Mouse (Mus musculus) heart, adult 2 months (tissue): ENCODE measurements around the gene Cep41. TPM values are rescaled to one million over a fixed set of nuclear protein-coding genes. Genes with fewer than 3 reads are reported as not detected.

Experiments used
- DNase-seq, 2 experiments: peaks; one replicate each; pipeline ENCODE4 v3.0.0; 2021
- H3K27ac ChIP-seq: fragments of 200-600 bp; 2 replicates; pipeline ENCODE4 v1.8.1; 2022
- H3K27me3 ChIP-seq: fragments of 200-500 bp; 2 replicates; pipeline ENCODE4 v1.6.1; 2012; ENCODE audit warnings: mild to moderate bottlenecking, low read length, inconsistent platforms, mixed read lengths; ENCODE audit not compliant: control insufficient read depth, insufficient read depth
- H3K36me3 ChIP-seq: fragments of 200-500 bp; 2 replicates; pipeline ENCODE4 v1.6.1; 2012; ENCODE audit warnings: low read length, inconsistent platforms; ENCODE audit not compliant: control insufficient read depth, insufficient read depth
- H3K4me1 ChIP-seq: fragments of 200-500 bp; 2 replicates; pipeline ENCODE4 v1.6.1; 2011; ENCODE audit warnings: low read length; ENCODE audit not compliant: control insufficient read depth, insufficient read depth
- H3K4me3 ChIP-seq: fragments of 200-600 bp; 2 replicates; pipeline ENCODE4 v1.8.1; 2022
- H3K79me2 ChIP-seq: fragments of 200-500 bp; replicated peaks from 2 replicates; pipeline ENCODE4 v1.6.1; 2012; ENCODE audit warnings: mild to moderate bottlenecking, inconsistent platforms, low read length, moderate library complexity, mixed read lengths; ENCODE audit not compliant: control insufficient read depth, insufficient read depth
- H3K9ac ChIP-seq: fragments of 200-500 bp; 2 replicates; pipeline ENCODE4 v1.6.1; 2012; ENCODE audit warnings: low read depth, mild to moderate bottlenecking, control low read depth, inconsistent platforms, low read length, mixed read lengths
- CTCF ChIP-seq: fragments of 200-600 bp; IDR thresholded peaks from 2 replicates; pipeline ENCODE4 v1.8.1; 2022; ENCODE audit warnings: antibody characterized with exemption, mild to moderate bottlenecking, moderate library complexity
- EP300 ChIP-seq: fragments of 200-500 bp; IDR thresholded peaks from 2 replicates; pipeline ENCODE4 v1.6.1; 2011; ENCODE audit warnings: low read depth, low read length, control low read depth; ENCODE audit not compliant: insufficient read depth
- POLR2A ChIP-seq: fragments of 200-500 bp; IDR thresholded peaks from 2 replicates; pipeline ENCODE4 v1.6.1; 2011; ENCODE audit warnings: mild to moderate bottlenecking, low read depth, low read length, control low read depth; ENCODE audit not compliant: insufficient read depth
- WGBS: fragments of 180-500 bp; shearing (Covaris S2); methylation state at CpG from one replicate; pipeline ENCODE4 v1.1.7; 2018; 5-methylcytosine and 5-hydroxymethylcytosine counted together
- intact Hi-C: fragments of 180-260 bp; cut with DNase I; formaldehyde crosslinking; loops from one replicate; pipeline ENCODE4 v1.15.1; 2025
- polyA plus RNA-seq: library from polyadenylated mRNA; depleted of rRNA; stranded (reverse); fragments of >200 nt; gene quantifications from 2 replicates; pipeline ENCODE4 v1.2.3, GENCODE M21; 2012
- total RNA-seq, 2 experiments: library from RNA; stranded (reverse); gene quantifications; 2 replicates each; pipeline ENCODE4 v1.2.3; 2021

The Cep41 gene
- total and polyA plus RNA-seq, 3 experiments, result 1.3 to 1.9 (median 1.4) TPM

GRCm38 (mm10) chr6:30671696-30672095, 21.9 kb downstream of the Cep41 start:
- intact Hi-C loops, result no loop called here
- Histone ChIP-seq H3K4me1 (peaks cover 6% of the 10 kb centered on the region), H3K27me3 (no peaks in the 10 kb centered on the region), H3K9ac (no peak overlapping the region), H3K79me2 (no peaks in the 10 kb centered on the region), H3K36me3 (peaks cover 2% of the 10 kb centered on the region; the same call in 1 of the 2 replicates), H3K4me3 (no peak overlapping the region), H3K27ac (no peak overlapping the region)
- DNase-seq, result no peak
- WGBS, result 91% methylated on average over 5 of the region's 5 CpGs
- no peak for TF ChIP-seq CTCF
- no peak for TF ChIP-seq POLR2A
- no peak for TF ChIP-seq EP300

DNA sequence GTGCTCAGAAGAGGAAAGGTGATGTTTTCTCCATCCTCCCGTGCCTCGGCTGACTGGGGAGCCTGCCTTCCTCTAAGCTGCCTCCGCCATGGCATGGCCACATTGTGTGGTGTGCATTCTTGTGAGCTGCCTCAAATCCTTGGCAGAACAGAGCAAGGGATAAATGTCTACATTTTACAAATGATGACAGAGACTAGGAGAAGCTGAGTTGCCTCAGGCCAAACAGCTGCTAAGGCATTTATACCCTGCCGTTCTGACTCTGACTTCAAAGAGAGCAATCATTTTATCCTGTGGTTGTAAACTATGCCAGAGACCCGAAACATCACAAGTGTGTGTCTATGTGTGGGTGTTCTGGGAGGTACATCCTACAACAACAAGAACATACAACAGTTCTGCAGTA, 26.0 kb downstream of the Cep41 start:
- 53% methylated on average over 5 of the region's 5 CpGs for WGBS
- no peak overlapping the region for H3K4me3 ChIP-seq
- intact Hi-C loops, result no loop called here
- H3K9ac ChIP-seq, result no peak overlapping the region
- no peaks in the 10 kb centered on the region for H3K79me2 ChIP-seq
- H3K4me1 ChIP-seq, result peaks cover 1% of the 10 kb centered on the region
- H3K27ac ChIP-seq, result no peak overlapping the region
- no peak for TF ChIP-seq CTCF
- no peak for TF ChIP-seq POLR2A
- TF ChIP-seq EP300, result no peak
- no peaks in the 10 kb centered on the region for H3K36me3 ChIP-seq
- DNase-seq, result no peak
- no peaks in the 10 kb centered on the region for H3K27me3 ChIP-seq

GRCm38 (mm10) chr6:30666043-30666442, 27.5 kb downstream of the Cep41 start:
- H3K27ac ChIP-seq, result no peak overlapping the region
- intact Hi-C loops, result no loop called here

DNA sequence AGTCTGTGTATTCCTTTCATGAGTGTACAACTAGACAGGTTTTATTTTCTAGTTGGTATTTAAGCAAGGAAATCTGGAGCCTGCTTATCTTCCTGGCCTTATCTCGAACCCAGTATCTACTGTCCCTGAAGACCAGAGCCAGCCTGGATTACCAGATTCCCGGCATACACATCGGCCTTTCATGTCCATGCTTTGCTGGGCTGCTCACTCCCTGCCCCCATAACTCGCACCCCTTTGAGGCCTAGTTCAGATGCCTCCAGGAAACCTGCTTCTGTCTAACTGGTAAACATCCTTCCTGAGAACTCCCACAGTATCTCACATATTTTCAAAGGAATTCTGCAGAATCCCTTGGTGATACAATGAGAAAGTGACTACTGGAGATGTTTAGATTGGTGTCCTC, 28.3 kb downstream of the Cep41 start:
- no peaks in the 10 kb centered on the region for H3K79me2 ChIP-seq
- WGBS, result 36% methylated on average over 4 of the region's 4 CpGs
- intact Hi-C loops, result no loop called here
- no peaks in the 10 kb centered on the region for H3K36me3 ChIP-seq
- no peak overlapping the region for H3K9ac ChIP-seq
- H3K4me1 ChIP-seq, result peaks cover 1% of the 10 kb centered on the region
- TF ChIP-seq EP300 (no peak), CTCF (no peak), POLR2A (no peak)
- no peak for DNase-seq
- H3K27ac ChIP-seq, result no peak overlapping the region
- no peaks in the 10 kb centered on the region for H3K27me3 ChIP-seq
- H3K4me3 ChIP-seq, result no peak overlapping the region

More at GRCm38 (mm10) chr6:30666043-30666442, 27.5 kb downstream of the Cep41 start:
- TF ChIP-seq CTCF (no peak), EP300 (no peak), POLR2A (no peak)
- no peaks in the 10 kb centered on the region for H3K27me3 ChIP-seq
- H3K36me3 ChIP-seq, result no peaks in the 10 kb centered on the region
- no peak for DNase-seq
- WGBS, result 66% methylated on average over 6 of the region's 6 CpGs
- peaks cover 1% of the 10 kb centered on the region for H3K4me1 ChIP-seq
- H3K4me3 ChIP-seq, result no peak overlapping the region
- no peaks in the 10 kb centered on the region for H3K79me2 ChIP-seq
- no peak overlapping the region for H3K9ac ChIP-seq

DNA sequence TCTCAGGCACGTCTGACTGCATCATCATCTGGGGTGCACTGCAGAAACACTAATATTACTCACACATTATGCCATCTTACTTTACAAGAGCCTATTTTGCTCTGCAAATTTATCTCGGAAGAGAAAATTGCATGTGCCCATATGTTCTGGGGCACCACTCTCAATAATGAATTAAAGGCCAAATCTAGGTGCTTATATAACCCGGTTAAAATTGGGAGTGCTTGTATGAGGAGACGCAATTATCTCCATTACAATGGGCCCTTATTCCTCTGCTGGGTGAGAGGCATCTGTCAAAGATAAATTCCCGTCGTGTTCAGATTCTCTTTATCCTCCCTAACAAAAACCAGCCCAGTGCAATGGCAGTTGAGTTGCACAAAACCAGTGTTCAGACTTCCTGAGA, 28.8 kb downstream of the Cep41 start:
- no peak for DNase-seq
- Histone ChIP-seq H3K4me1 (peaks cover 1% of the 10 kb centered on the region), H3K27me3 (no peaks in the 10 kb centered on the region), H3K36me3 (no peaks in the 10 kb centered on the region), H3K27ac (no peak overlapping the region), H3K4me3 (no peak overlapping the region), H3K79me2 (no peaks in the 10 kb centered on the region), H3K9ac (no peak overlapping the region)
- WGBS, result 56% methylated on average over 6 of the region's 6 CpGs
- intact Hi-C loops, result no loop called here
- no peak for TF ChIP-seq EP300
- no peak for TF ChIP-seq POLR2A
- TF ChIP-seq CTCF, result no peak

DNA sequence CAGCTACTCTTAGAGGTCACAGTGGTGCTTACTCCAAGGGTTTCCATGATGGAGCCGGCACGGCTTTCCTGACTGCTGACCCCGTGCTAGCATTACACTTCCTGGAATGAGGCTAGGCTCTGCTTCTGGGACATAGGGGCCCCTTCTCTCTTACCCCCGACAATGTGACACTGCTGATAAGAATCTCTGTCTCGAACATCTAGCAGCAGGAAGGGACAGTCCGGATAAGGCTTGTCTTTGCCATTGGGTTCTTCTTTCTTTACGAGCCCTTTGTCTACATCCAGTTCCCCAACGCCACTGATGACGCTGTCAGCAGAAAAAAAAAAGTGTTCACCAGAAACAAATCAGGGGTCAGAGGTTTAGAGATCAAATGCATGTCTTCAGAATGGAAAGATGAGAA, 34.9 kb downstream of the Cep41 start:
- no peaks in the 10 kb centered on the region for H3K36me3 ChIP-seq
- H3K27me3 ChIP-seq, result no peaks in the 10 kb centered on the region
- intact Hi-C loops, result no loop called here
- no peak for TF ChIP-seq EP300
- no peak for TF ChIP-seq POLR2A
- no peak for TF ChIP-seq CTCF
- no peaks in the 10 kb centered on the region for H3K4me1 ChIP-seq
- no peak overlapping the region for H3K4me3 ChIP-seq
- no peaks in the 10 kb centered on the region for H3K79me2 ChIP-seq
- no peak overlapping the region for H3K9ac ChIP-seq
- WGBS, result 45% methylated on average over 9 of the region's 9 CpGs
- no peak overlapping the region for H3K27ac ChIP-seq
- no peak for DNase-seq

- H3K4me3 ChIP-seq, result no peak overlapping the region
- no peaks in the 10 kb centered on the region for H3K79me2 ChIP-seq
- TF ChIP-seq POLR2A (no peak), EP300 (no peak), CTCF (no peak)
- no peak overlapping the region for H3K9ac ChIP-seq
- H3K27me3 ChIP-seq, result no peaks in the 10 kb centered on the region
- 97% methylated on average over 12 of the region's 12 CpGs for WGBS
- no peak for DNase-seq
- no peaks in the 10 kb centered on the region for H3K36me3 ChIP-seq
- intact Hi-C loops, result no loop called here
- H3K27ac ChIP-seq, result no peak overlapping the region
- peaks cover 1% of the 10 kb centered on the region; the same call in 1 of the 2 replicates for H3K4me1 ChIP-seq
Measured at GRCm38 (mm10) chr6:30657279-30657678, 36.3 kb downstream of the Cep41 start.
